Mouse (Mus musculus) telencephalon, adult 2 months (tissue): ENCODE data around the gene Fam183b.

Source experiments
- DNase-seq: peaks from one replicate; pipeline ENCODE4 v3.0.0-alpha.2; 2011; ENCODE audit warnings: low read depth, low spot score

Gene Fam183b

GRCm38 (mm10) chr11:58772888-58773287 lies 28.9 kb downstream of the Fam183b start, which contains the start of gene Olfr315:
TSS of gene Olfr315 (plus strand) at chr11:58773188.
- no peak for DNase-seq

GRCm38 (mm10) chr11:58752434-58752833 lies 49.3 kb downstream of the Fam183b start, which contains the start of gene Olfr316:
TSS of gene Olfr316 (plus strand) at chr11:58752734.
- DNase-seq, result no peak

GRCm38 (mm10) chr11:58751096-58751495 lies 50.7 kb downstream of the Fam183b start:
- peak; percentile 47 for DNase-seq
